In the genomic region with DNA sequence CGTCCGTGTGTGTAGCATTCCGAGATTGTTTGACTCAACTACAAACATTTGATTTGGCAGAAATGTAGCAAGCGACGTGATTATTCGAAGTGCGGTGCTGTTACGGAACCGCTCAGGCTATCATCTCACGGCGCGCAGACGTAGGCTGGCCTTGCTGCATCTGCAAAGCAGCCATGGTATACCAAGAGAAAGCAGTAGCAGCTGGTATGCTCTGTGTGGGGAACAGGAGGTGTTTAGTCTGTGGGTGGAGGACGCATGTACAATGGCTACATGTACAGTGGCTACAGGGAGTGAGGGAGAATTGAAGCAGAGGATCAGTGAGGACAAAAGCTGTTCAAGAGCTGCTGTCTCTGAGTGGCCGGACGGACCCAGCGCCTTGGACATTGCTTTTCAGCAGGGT, we compare ENCODE assay signal across 10 mouse cellular contexts.
DNase-seq lines count a peak whose midpoint lies in the region; ATAC-seq lines count a peak whose summit lies in the region.
"Had no signal": no experiment of that assay in that cellular context is flagged by ENCODE, and none has a peak within 500 bp of the region (broad histone marks: within the 10 kb centered on the region; RNA-seq: fewer than 3 reads in every experiment).

No protein-coding gene starts in this region.

- DNase-seq in layer of hippocampus, adult 11-12 months (ENCODE audit: low spot score): peak; percentile 56
- DNase-seq in layer of hippocampus, adult 9-10 months (ENCODE audit: low spot score): no peak
- DNase-seq in frontal cortex, postnatal 36 days (ENCODE audit: low spot score in 2 of 2): peak; percentile 70 to 82
- DNase-seq in layer of hippocampus, adult 9-11 months: peak; percentile 75
- peak; percentile 54 to 73 for DNase-seq in right cerebral cortex, postnatal 36 days (ENCODE audit: low spot score in 2 of 2)
- no peak for DNase-seq in urinary bladder, adult 18-20 months (ENCODE audit: low spot score in 2 of 2)
- DNase-seq: adrenal gland, adult 2 months; cerebellum, postnatal 14 days; heart, postnatal 10 days had no signal

- no peak for ATAC-seq in CD4-positive, CD25-positive, alpha-beta regulatory T cell, adult 4 months

Comparison
In these comparisons a context has a peak if more than half of its experiments do, and no peak if none do; other contexts are left out.
1. DNase-seq: peak in layer of hippocampus, adult 11-12 months (single experiment), frontal cortex, postnatal 36 days (2 of 2), layer of hippocampus, adult 9-11 months (single experiment) and right cerebral cortex, postnatal 36 days (2 of 2); none in layer of hippocampus, adult 9-10 months (single experiment) and urinary bladder, adult 18-20 months (0 of 2).